Mouse (Mus musculus) forebrain, embryonic 15.5 days (tissue): ENCODE measurements at regions not wholly inside any gene's neighbourhood (a gene's known extent, or its start where the extent isn't known, plus 50 kb on each side); places are given as distances from the start of the nearest gene placed in this dataset.

Source experiments
- ATAC-seq: fragments of 200-750 bp; cut with Nextera tagmentation; replicated peaks from 2 replicates; pipeline ENCODE4 v1.8.0; 2017; ENCODE audit warnings: mild to moderate bottlenecking, moderate TSS enrichment, moderate library complexity
- H3K27ac ChIP-seq: fragments of 300-500 bp; sonication (generic); replicated peaks from 2 replicates; pipeline ENCODE4 v1.5.1; 2015; ENCODE audit warnings: mild to moderate bottlenecking, inconsistent platforms
- H3K27me3 ChIP-seq: fragments of 300-500 bp; sonication (generic); 2 replicates; pipeline ENCODE4 v1.6.1; 2015; ENCODE audit warnings: inconsistent platforms
- H3K36me3 ChIP-seq: fragments of 300-500 bp; sonication (generic); 2 replicates; pipeline ENCODE4 v1.6.1; 2015; ENCODE audit warnings: mild to moderate bottlenecking, inconsistent platforms
- H3K4me1 ChIP-seq: fragments of 300-500 bp; sonication (generic); 2 replicates; pipeline ENCODE4 v1.6.1; 2015; ENCODE audit warnings: inconsistent platforms
- H3K4me2 ChIP-seq: fragments of 300-500 bp; sonication (generic); replicated peaks from 2 replicates; pipeline ENCODE4 v1.6.1; 2015; ENCODE audit warnings: mild to moderate bottlenecking, inconsistent platforms
- H3K4me3 ChIP-seq: fragments of 300-500 bp; sonication (generic); 2 replicates; pipeline ENCODE4 v1.5.1; 2015; ENCODE audit warnings: mild to moderate bottlenecking, inconsistent platforms
- H3K9ac ChIP-seq: fragments of 300-500 bp; sonication (generic); replicated peaks from 2 replicates; pipeline ENCODE4 v1.6.1; 2015; ENCODE audit warnings: mild to moderate bottlenecking, inconsistent platforms
- H3K9me3 ChIP-seq: fragments of 300-500 bp; sonication (generic); 2 replicates; pipeline ENCODE4 v1.6.1; 2016; ENCODE audit warnings: inconsistent platforms
- WGBS: fragments of 180-500 bp; shearing (Covaris S2); methylation state at CpG from one replicate; pipeline ENCODE4 v1.1.7; 2015; ENCODE audit warnings: mixed read lengths; 5-methylcytosine and 5-hydroxymethylcytosine counted together

GRCm38 (mm10) chr3:99632309-99632708, 252.9 kb upstream of the Spag17 start:
- 83% methylated on average over 4 of the region's 4 CpGs for WGBS
- Histone ChIP-seq H3K9me3 (no peaks in the 10 kb centered on the region), H3K27me3 (no peaks in the 10 kb centered on the region), H3K36me3 (no peaks in the 10 kb centered on the region), H3K4me1 (no peaks in the 10 kb centered on the region), H3K9ac (no peak overlapping the region), H3K4me2 (no peak overlapping the region), H3K4me3 (no peak overlapping the region), H3K27ac (no peak overlapping the region)
- ATAC-seq = no peak

GRCm38 (mm10) chr3:99641343-99642106, 243.7 kb upstream of the Spag17 start:
- H3K9ac ChIP-seq = no peak overlapping the region
- H3K4me3 ChIP-seq = no peak overlapping the region
- no peak overlapping the region for H3K4me2 ChIP-seq
- 82% methylated on average over 8 of the region's 8 CpGs for WGBS
- no peaks in the 10 kb centered on the region for H3K36me3 ChIP-seq
- H3K4me1 ChIP-seq = no peaks in the 10 kb centered on the region
- H3K9me3 ChIP-seq = no peaks in the 10 kb centered on the region
- no peak overlapping the region for H3K27ac ChIP-seq
- H3K27me3 ChIP-seq = no peaks in the 10 kb centered on the region
- ATAC-seq = no peak

GRCm38 (mm10) chr3:99644910-99645309, 240.3 kb upstream of the Spag17 start:
- no peaks in the 10 kb centered on the region for H3K4me1 ChIP-seq
- H3K4me2 ChIP-seq = no peak overlapping the region
- no peak overlapping the region for H3K4me3 ChIP-seq
- no peak overlapping the region for H3K27ac ChIP-seq
- WGBS = 40% methylated on average over 1 of the region's 1 CpGs
- H3K27me3 ChIP-seq = no peaks in the 10 kb centered on the region
- H3K9me3 ChIP-seq = no peaks in the 10 kb centered on the region
- H3K36me3 ChIP-seq = no peaks in the 10 kb centered on the region
- H3K9ac ChIP-seq = no peak overlapping the region
- 0 out of 2 replicates have a peak, but pooled peaks have one; percentile 4 for ATAC-seq

- no peak overlapping the region for H3K4me3 ChIP-seq
- H3K9ac ChIP-seq = no peak overlapping the region
- H3K36me3 ChIP-seq = no peaks in the 10 kb centered on the region
- WGBS = 50% methylated on average over 4 of the region's 4 CpGs
- no peak; the same call in 1 of the 2 replicates for ATAC-seq
- H3K27me3 ChIP-seq = no peaks in the 10 kb centered on the region
- no peak overlapping the region for H3K4me2 ChIP-seq
- no peaks in the 10 kb centered on the region for H3K4me1 ChIP-seq
- no peaks in the 10 kb centered on the region for H3K9me3 ChIP-seq
- H3K27ac ChIP-seq = no peak overlapping the region
Observed at GRCm38 (mm10) chr3:99645318-99645717, 239.9 kb upstream of the Spag17 start.

- 92% methylated on average over 5 of the region's 5 CpGs for WGBS
- no peaks in the 10 kb centered on the region for H3K9me3 ChIP-seq
- H3K9ac ChIP-seq = no peak overlapping the region
- no peak overlapping the region for H3K4me3 ChIP-seq
- H3K4me1 ChIP-seq = no peaks in the 10 kb centered on the region
- H3K27me3 ChIP-seq = no peaks in the 10 kb centered on the region
- H3K36me3 ChIP-seq = no peaks in the 10 kb centered on the region
- no peak for ATAC-seq
- no peak overlapping the region for H3K4me2 ChIP-seq
- H3K27ac ChIP-seq = no peak overlapping the region
Observed at GRCm38 (mm10) chr3:99657617-99658016, 227.6 kb upstream of the Spag17 start.

GRCm38 (mm10) chr3:99663783-99664182, 221.4 kb upstream of the Spag17 start:
- no peak for ATAC-seq
- Histone ChIP-seq H3K27ac (no peak overlapping the region), H3K4me1 (no peaks in the 10 kb centered on the region), H3K9me3 (no peaks in the 10 kb centered on the region), H3K4me3 (no peak overlapping the region), H3K9ac (no peak overlapping the region), H3K27me3 (no peaks in the 10 kb centered on the region), H3K4me2 (no peak overlapping the region), H3K36me3 (no peaks in the 10 kb centered on the region)
- 89% methylated on average over 6 of the region's 6 CpGs for WGBS

GRCm38 (mm10) chr3:99665363-99665762, 219.8 kb upstream of the Spag17 start:
- 83% methylated on average over 5 of the region's 5 CpGs for WGBS
- H3K36me3 ChIP-seq = no peaks in the 10 kb centered on the region

GRCm38 (mm10) chr3:99665902-99666768, 219.1 kb upstream of the Spag17 start:
- no peak overlapping the region for H3K4me2 ChIP-seq
- no peaks in the 10 kb centered on the region for H3K27me3 ChIP-seq
- no peaks in the 10 kb centered on the region for H3K4me1 ChIP-seq
- H3K9me3 ChIP-seq = no peaks in the 10 kb centered on the region
- WGBS = 33% methylated on average over 10 of the region's 10 CpGs
- H3K36me3 ChIP-seq = no peaks in the 10 kb centered on the region
- no peak overlapping the region for H3K27ac ChIP-seq
- no peak for ATAC-seq
- no peak overlapping the region for H3K9ac ChIP-seq
- H3K4me3 ChIP-seq = no peak overlapping the region

More at GRCm38 (mm10) chr3:99665363-99665762, 219.8 kb upstream of the Spag17 start:
- Histone ChIP-seq H3K9me3 (no peaks in the 10 kb centered on the region), H3K4me1 (no peaks in the 10 kb centered on the region), H3K27me3 (no peaks in the 10 kb centered on the region), H3K4me2 (no peak overlapping the region), H3K9ac (no peak overlapping the region), H3K27ac (no peak overlapping the region), H3K4me3 (no peak overlapping the region)
- no peak for ATAC-seq

GRCm38 (mm10) chr3:99674145-99674544, 211.1 kb upstream of the Spag17 start:
- Histone ChIP-seq H3K9me3 (no peaks in the 10 kb centered on the region), H3K9ac (no peak overlapping the region), H3K4me1 (no peaks in the 10 kb centered on the region), H3K27me3 (no peaks in the 10 kb centered on the region), H3K27ac (no peak overlapping the region), H3K36me3 (no peaks in the 10 kb centered on the region), H3K4me3 (no peak overlapping the region), H3K4me2 (no peak overlapping the region)
- 85% methylated on average over 2 of the region's 2 CpGs for whole genome bisulfite sequencing
- ATAC-seq = no peak

GRCm38 (mm10) chr3:99709506-99709905, 175.7 kb upstream of the Spag17 start:
- ATAC-seq = no peak

GRCm38 (mm10) chr3:99716381-99716780, 168.8 kb upstream of the Spag17 start:
- ATAC-seq = no peak
- no peak overlapping the region for H3K9ac ChIP-seq
- no peak overlapping the region for H3K27ac ChIP-seq
- WGBS = 51% methylated on average over 4 of the region's 4 CpGs
- H3K4me1 ChIP-seq = no peaks in the 10 kb centered on the region
- H3K4me3 ChIP-seq = no peak overlapping the region
- H3K9me3 ChIP-seq = no peaks in the 10 kb centered on the region
- H3K36me3 ChIP-seq = no peaks in the 10 kb centered on the region
- no peaks in the 10 kb centered on the region for H3K27me3 ChIP-seq
- no peak overlapping the region for H3K4me2 ChIP-seq

More at GRCm38 (mm10) chr3:99709506-99709905, 175.7 kb upstream of the Spag17 start:
- Histone ChIP-seq H3K27me3 (no peaks in the 10 kb centered on the region), H3K9me3 (no peaks in the 10 kb centered on the region), H3K27ac (no peak overlapping the region), H3K4me1 (no peaks in the 10 kb centered on the region), H3K4me3 (no peak overlapping the region), H3K9ac (no peak overlapping the region), H3K36me3 (no peaks in the 10 kb centered on the region), H3K4me2 (no peak overlapping the region)
- 89% methylated on average over 4 of the region's 4 CpGs for whole genome bisulfite sequencing

- 93% methylated on average over 3 of the region's 3 CpGs for WGBS
- H3K36me3 ChIP-seq = no peaks in the 10 kb centered on the region
- ATAC-seq = no peak
- no peaks in the 10 kb centered on the region for H3K4me1 ChIP-seq
- no peak overlapping the region for H3K4me2 ChIP-seq
- H3K9me3 ChIP-seq = no peaks in the 10 kb centered on the region
- no peak overlapping the region for H3K27ac ChIP-seq
- H3K9ac ChIP-seq = no peak overlapping the region
- H3K4me3 ChIP-seq = no peak overlapping the region
- H3K27me3 ChIP-seq = no peaks in the 10 kb centered on the region
Observed at GRCm38 (mm10) chr3:99738093-99738803, 147.0 kb upstream of the Spag17 start.
